Mouse (Mus musculus): Measurements from ENCODE around the gene Aoc2. TPM values are rescaled to one million over a fixed set of nuclear protein-coding genes. Genes with fewer than 3 reads are reported as not detected.
"Not testable (repeated sequence)": the region's sequence is repeated elsewhere in the genome, so short reads cannot be mapped to it uniquely, and the experiment has no call there.

Aoc2 gene
- polyA plus RNA-seq, 1 experiment from 2014 or later = 1.8 TPM

DNA sequence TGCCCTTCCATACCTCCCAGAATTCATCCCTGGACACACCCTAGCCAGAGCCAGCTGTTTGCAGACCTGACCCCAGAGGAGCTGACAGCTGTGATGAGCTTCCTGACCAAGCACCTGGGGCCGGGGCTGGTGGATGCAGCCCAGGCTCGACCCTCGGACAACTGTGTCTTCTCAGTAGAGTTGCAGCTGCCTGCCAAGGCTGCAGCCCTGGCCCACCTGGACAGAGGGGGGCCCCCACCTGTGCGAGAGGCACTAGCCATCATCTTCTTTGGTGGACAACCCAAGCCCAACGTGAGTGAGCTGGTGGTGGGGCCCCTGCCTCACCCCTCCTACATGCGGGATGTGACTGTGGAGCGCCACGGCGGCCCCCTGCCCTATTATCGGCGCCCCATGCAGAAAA is 338 bp downstream of the Aoc2 start:
- H3K27ac ChIP-seq (ENCODE audit: low read length); H3K9me3 ChIP-seq (ENCODE audit: control insufficient read depth, low read depth, low read length); H3K4me2 ChIP-seq (replicated peaks; ENCODE audit: low read depth, low read length); ATAC-seq (ENCODE audit: insufficient number of reproducible peaks, insufficient read depth, low FRiP score, low read depth); H3K4me3 ChIP-seq (ENCODE audit: low read depth, low read length); H3K4me1 ChIP-seq (ENCODE audit: control insufficient read depth, insufficient read depth, low read length); H3K9ac ChIP-seq (replicated peaks; ENCODE audit: low read depth, low read length); H3K27me3 ChIP-seq (ENCODE audit: control insufficient read depth, insufficient read depth, low read length): not testable (repeated sequence)
- H3K36me3 ChIP-seq (ENCODE audit: control insufficient read depth, insufficient read depth, low read length) = peaks cover 49% of the 10 kb centered on the region
- 91% methylated on average over 11 of the region's 11 CpGs for WGBS

DNA sequence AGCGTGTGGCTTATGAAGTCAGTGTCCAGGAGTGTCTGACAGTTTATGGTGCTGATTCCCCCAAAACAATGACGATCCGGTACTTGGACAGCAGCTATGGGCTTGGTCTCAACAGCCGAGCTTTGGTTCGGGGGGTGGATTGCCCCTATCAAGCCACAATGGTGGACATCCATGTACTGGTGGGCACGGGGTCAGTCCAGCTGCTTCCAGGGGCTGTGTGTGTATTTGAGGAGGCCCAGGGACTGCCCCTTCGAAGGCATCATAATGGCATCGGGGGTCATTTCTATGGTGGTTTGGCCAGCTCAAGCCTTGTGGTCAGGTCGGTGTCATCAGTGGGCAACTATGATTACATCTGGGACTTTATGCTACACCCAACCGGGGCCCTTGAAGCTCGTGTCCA is 1.3 kb downstream of the Aoc2 start:
- Histone ChIP-seq H3K27ac (ENCODE audit: low read length) (no peak overlapping the region), H3K9me3 (ENCODE audit: control insufficient read depth, low read depth, low read length) (no peaks in the 10 kb centered on the region), H3K27me3 (ENCODE audit: control insufficient read depth, insufficient read depth, low read length) (no peaks in the 10 kb centered on the region), H3K4me1 (ENCODE audit: control insufficient read depth, insufficient read depth, low read length) (0 out of 2 replicates have a peak, but pooled peaks cover 3% of the 10 kb centered on the region), H3K36me3 (ENCODE audit: control insufficient read depth, insufficient read depth, low read length) (peaks cover 40% of the 10 kb centered on the region), H3K4me2 (replicated peaks; ENCODE audit: low read depth, low read length) (no peak overlapping the region), H3K9ac (replicated peaks; ENCODE audit: low read depth, low read length) (no peak overlapping the region), H3K4me3 (ENCODE audit: low read depth, low read length) (no peak overlapping the region)
- WGBS = 83% methylated on average over 11 of the region's 11 CpGs
- ATAC-seq (ENCODE audit: insufficient number of reproducible peaks, insufficient read depth, low FRiP score, low read depth) = no peak

DNA sequence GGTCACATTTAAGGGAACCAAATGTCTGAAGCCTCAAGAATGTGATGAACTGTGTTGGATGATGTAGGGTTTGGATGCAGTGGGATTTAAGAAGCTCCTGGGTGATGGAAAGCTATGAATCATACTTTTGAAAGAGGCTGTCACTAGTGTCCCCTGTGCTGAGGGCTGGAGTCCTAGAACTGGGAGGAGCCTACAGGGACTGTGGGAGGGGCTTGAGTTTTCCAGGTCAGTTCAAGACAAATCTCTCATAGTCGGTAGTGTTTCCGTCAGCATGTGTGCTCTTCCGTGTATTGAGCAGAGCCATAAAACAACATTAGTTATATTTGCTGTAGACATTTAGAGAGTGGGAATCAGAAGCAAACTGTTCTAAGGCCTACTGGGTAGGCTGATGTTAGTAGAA is 2.4 kb downstream of the Aoc2 start:
- Histone ChIP-seq H3K9ac (replicated peaks; ENCODE audit: low read depth, low read length) (no peak overlapping the region), H3K4me2 (replicated peaks; ENCODE audit: low read depth, low read length) (no peak overlapping the region), H3K27ac (ENCODE audit: low read length) (no peak overlapping the region), H3K4me1 (ENCODE audit: control insufficient read depth, insufficient read depth, low read length) (0 out of 2 replicates have a peak, but pooled peaks cover 3% of the 10 kb centered on the region), H3K4me3 (ENCODE audit: low read depth, low read length) (no peak overlapping the region), H3K36me3 (ENCODE audit: control insufficient read depth, insufficient read depth, low read length) (peaks cover 28% of the 10 kb centered on the region), H3K9me3 (ENCODE audit: control insufficient read depth, low read depth, low read length) (no peaks in the 10 kb centered on the region), H3K27me3 (ENCODE audit: control insufficient read depth, insufficient read depth, low read length) (no peaks in the 10 kb centered on the region)
- no peak for ATAC-seq (ENCODE audit: insufficient number of reproducible peaks, insufficient read depth, low FRiP score, low read depth)
- 47% methylated on average over 3 of the region's 3 CpGs for WGBS

DNA sequence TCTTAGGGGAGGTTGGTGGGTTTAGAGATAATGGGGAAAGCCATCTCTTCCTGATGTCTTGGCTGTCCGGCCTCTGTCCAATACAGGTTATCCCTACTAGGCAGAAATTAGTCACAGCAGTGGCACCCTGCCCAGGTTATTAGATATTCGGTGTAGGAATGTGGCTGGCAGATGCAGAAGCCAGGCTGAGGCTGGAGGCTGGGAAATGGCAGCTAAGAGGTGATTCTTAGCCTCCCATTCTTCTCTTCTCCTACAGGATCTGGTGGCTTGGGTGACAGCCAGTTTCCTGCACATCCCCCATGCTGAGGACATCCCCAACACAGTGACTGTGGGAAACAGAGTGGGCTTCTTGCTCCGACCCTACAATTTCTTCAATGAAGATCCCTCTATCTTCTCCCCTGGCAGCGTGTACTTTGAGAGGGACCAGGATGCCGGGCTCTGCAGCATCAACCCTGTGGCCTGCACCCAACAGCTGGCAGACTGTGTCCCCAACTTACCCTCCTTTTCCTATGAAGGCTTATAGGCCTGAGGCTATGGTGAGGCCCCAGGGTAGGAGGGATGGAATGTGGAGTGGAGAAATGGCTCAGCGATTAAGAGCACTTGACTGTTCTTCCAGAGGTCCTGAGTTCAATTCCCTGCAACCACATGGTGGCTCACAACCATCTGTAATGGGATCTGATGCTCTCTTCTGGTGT is 4.2 kb downstream of the Aoc2 start:
- 82% methylated on average over 6 of the region's 6 CpGs for WGBS
- Histone ChIP-seq H3K4me3 (ENCODE audit: low read depth, low read length) (no peak overlapping the region), H3K4me1 (ENCODE audit: control insufficient read depth, insufficient read depth, low read length) (0 out of 2 replicates have a peak, but pooled peaks cover 3% of the 10 kb centered on the region), H3K27ac (ENCODE audit: low read length) (no peak overlapping the region), H3K36me3 (ENCODE audit: control insufficient read depth, insufficient read depth, low read length) (peaks cover 16% of the 10 kb centered on the region; the same call in 1 of the 2 replicates), H3K27me3 (ENCODE audit: control insufficient read depth, insufficient read depth, low read length) (no peaks in the 10 kb centered on the region), H3K9ac (replicated peaks; ENCODE audit: low read depth, low read length) (no peak overlapping the region), H3K9me3 (ENCODE audit: control insufficient read depth, low read depth, low read length) (no peaks in the 10 kb centered on the region), H3K4me2 (replicated peaks; ENCODE audit: low read depth, low read length) (no peak overlapping the region)
- ATAC-seq (ENCODE audit: insufficient number of reproducible peaks, insufficient read depth, low FRiP score, low read depth) = no peak

DNA sequence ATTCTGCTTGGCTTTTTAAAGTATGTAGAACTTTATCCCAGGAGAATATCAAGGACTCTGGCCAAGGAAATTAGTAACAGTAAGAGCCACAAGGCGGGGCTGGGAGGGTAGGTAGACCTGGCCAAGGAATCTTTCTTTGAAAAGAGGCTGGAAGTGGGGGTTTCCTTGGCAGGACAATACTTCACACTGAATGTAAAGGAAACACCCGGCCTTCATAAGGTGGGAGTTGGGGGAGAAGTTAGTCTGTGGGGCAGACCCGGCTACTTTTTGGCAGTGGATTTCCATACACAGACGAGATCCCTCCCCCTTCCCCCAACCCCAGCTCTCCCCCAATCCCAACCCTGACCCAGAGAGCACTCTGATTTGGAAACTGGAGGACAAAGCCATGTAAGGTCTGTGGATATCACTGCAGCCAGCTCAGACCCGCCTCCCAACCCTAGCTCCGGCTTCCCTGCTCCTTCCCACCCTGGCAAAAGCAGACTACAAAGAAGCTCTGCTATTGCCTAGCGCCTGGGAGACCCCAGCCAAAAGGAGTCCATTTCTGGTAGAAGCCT is 5.6 kb downstream of the Aoc2 start, which contains the start of gene Aoc3:
Gene Aoc3 (plus strand): TSS at position 235 of the 554 bp plus-strand sequence.
- no peak for ATAC-seq (ENCODE audit: insufficient number of reproducible peaks, insufficient read depth, low FRiP score, low read depth)
- Histone ChIP-seq H3K4me1 (ENCODE audit: control insufficient read depth, insufficient read depth, low read length) (0 out of 2 replicates have a peak, but pooled peaks cover 3% of the 10 kb centered on the region), H3K27ac (ENCODE audit: low read length) (no peak within 1 kb of the TSS), H3K9ac (replicated peaks; ENCODE audit: low read depth, low read length) (no peak within 1 kb of the TSS), H3K4me3 (ENCODE audit: low read depth, low read length) (no peak within 1 kb of the TSS), H3K27me3 (ENCODE audit: control insufficient read depth, insufficient read depth, low read length) (no peaks in the 10 kb centered on the region), H3K4me2 (replicated peaks; ENCODE audit: low read depth, low read length) (no peak within 1 kb of the TSS), H3K9me3 (ENCODE audit: control insufficient read depth, low read depth, low read length) (no peaks in the 10 kb centered on the region), H3K36me3 (ENCODE audit: control insufficient read depth, insufficient read depth, low read length) (peaks cover 7% of the 10 kb centered on the region; the same call in 1 of the 2 replicates)
- 62% methylated on average over 7 of the region's 7 CpGs for WGBS

DNA sequence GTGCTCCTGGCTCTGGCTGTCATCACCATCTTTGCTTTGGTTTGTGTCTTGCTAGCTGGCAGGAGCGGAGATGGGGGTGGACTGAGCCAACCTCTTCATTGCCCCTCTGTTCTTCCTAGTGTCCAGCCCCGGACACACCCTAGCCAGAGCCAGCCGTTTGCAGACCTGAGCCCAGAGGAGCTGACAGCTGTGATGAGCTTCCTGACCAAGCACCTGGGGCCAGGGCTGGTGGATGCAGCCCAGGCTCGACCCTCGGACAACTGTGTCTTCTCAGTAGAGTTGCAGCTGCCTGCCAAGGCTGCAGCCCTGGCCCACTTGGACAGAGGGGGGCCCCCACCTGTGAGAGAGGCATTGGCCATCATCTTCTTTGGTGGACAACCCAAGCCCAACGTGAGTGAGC is 6.1 kb downstream of the Aoc2 start:
- H3K4me2 ChIP-seq (replicated peaks; ENCODE audit: low read depth, low read length); ATAC-seq (ENCODE audit: insufficient number of reproducible peaks, insufficient read depth, low FRiP score, low read depth); H3K4me1 ChIP-seq (ENCODE audit: control insufficient read depth, insufficient read depth, low read length); H3K36me3 ChIP-seq (ENCODE audit: control insufficient read depth, insufficient read depth, low read length); H3K9me3 ChIP-seq (ENCODE audit: control insufficient read depth, low read depth, low read length); H3K27me3 ChIP-seq (ENCODE audit: control insufficient read depth, insufficient read depth, low read length); H3K27ac ChIP-seq (ENCODE audit: low read length); H3K9ac ChIP-seq (replicated peaks; ENCODE audit: low read depth, low read length); H3K4me3 ChIP-seq (ENCODE audit: low read depth, low read length): not testable (repeated sequence)
- WGBS = 80% methylated on average over 6 of the region's 6 CpGs

DNA sequence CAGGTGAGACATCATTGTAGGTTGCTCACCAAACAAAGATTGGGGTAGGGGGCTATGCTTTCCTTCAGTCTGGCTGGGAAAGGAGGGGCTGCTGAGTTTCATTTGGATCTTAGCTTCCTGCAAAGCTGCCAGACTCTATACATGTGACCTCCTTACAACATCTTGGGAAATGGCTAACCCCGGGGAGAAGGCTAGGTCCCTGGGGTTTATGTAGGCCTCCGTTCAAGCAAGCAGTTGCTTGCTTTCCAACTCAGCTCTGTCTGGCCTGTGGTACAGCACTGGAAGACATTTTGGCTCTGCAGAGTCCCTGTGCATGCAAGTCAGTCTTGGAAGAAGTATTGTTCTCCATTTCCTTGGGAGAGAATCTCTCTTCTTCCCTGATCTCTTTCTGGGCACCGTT is 7.7 kb downstream of the Aoc2 start:
- Histone ChIP-seq H3K9me3 (ENCODE audit: control insufficient read depth, low read depth, low read length) (no peaks in the 10 kb centered on the region), H3K27me3 (ENCODE audit: control insufficient read depth, insufficient read depth, low read length) (no peaks in the 10 kb centered on the region), H3K36me3 (ENCODE audit: control insufficient read depth, insufficient read depth, low read length) (no peaks in the 10 kb centered on the region), H3K4me2 (replicated peaks; ENCODE audit: low read depth, low read length) (0 out of 2 replicates have a peak overlapping the region, but pooled peaks have one; percentile 10), H3K4me3 (ENCODE audit: low read depth, low read length) (no peak overlapping the region), H3K9ac (replicated peaks; ENCODE audit: low read depth, low read length) (no peak overlapping the region), H3K27ac (ENCODE audit: low read length) (no peak overlapping the region), H3K4me1 (ENCODE audit: control insufficient read depth, insufficient read depth, low read length) (0 out of 2 replicates have a peak, but pooled peaks cover 5% of the 10 kb centered on the region)
- 89% methylated on average over 3 of the region's 3 CpGs for WGBS
- ATAC-seq (ENCODE audit: insufficient number of reproducible peaks, insufficient read depth, low FRiP score, low read depth) = no peak

DNA sequence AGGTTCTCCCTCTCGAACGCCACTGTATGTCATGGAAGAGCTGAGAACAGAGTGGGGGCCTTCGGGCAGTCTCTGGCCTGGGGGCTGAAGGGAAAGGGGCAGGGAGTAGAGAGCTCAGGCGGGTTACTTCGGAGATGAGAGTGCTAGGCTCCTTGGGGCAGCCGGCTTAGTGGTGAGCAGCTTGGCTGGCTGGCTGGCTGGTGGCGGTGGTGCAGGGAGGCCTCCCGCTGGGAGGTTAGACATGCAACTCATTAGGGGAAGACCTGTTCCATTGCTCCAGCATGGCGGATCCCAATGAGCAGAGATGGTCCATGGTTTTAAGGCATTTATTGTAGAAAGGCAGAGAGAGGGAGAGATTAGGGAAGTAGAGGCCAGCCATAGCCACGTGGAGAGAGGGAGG is 9.2 kb downstream of the Aoc2 start:
- Histone ChIP-seq H3K9me3 (ENCODE audit: control insufficient read depth, low read depth, low read length) (no peaks in the 10 kb centered on the region), H3K36me3 (ENCODE audit: control insufficient read depth, insufficient read depth, low read length) (no peaks in the 10 kb centered on the region), H3K4me1 (ENCODE audit: control insufficient read depth, insufficient read depth, low read length) (0 out of 2 replicates have a peak, but pooled peaks cover 5% of the 10 kb centered on the region), H3K4me2 (replicated peaks; ENCODE audit: low read depth, low read length) (no peak overlapping the region), H3K27ac (ENCODE audit: low read length) (no peak overlapping the region), H3K9ac (replicated peaks; ENCODE audit: low read depth, low read length) (no peak overlapping the region), H3K27me3 (ENCODE audit: control insufficient read depth, insufficient read depth, low read length) (no peaks in the 10 kb centered on the region), H3K4me3 (ENCODE audit: low read depth, low read length) (no peak overlapping the region)
- no peak for ATAC-seq (ENCODE audit: insufficient number of reproducible peaks, insufficient read depth, low FRiP score, low read depth)
- WGBS = 45% methylated on average over 10 of the region's 10 CpGs
